ENCODE assay signal across 19 mouse cellular contexts in the genomic region with DNA sequence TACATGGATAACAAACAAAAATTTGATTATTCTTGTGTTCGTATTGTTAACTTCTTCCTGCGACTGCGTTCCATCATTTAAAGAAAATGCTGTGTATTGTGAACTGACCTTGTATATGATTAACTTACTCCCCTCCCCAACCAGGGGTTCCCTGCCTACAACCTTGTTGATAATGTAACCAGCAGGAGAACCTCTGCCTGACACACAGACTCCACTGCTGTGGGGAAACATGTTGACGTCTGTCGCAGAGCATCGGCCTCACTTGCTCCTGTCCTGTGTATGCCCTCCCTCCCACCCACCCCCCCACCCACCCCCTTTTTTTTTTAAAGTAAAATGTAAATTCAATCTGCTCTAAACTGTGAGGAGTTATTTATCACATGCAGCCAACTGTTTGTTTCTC. TPM values are rescaled to one million over a fixed set of nuclear protein-coding genes. Genes with fewer than 3 reads are reported as not detected.
"Had no signal": no experiment of that assay in that cellular context is flagged by ENCODE, and none has a peak within 500 bp of the region (broad histone marks: within the 10 kb centered on the region; RNA-seq: fewer than 3 reads in every experiment).

No protein-coding gene starts in this region.

- H3K4me1 ChIP-seq: midbrain, embryonic 10.5 days; midbrain, embryonic 12.5 days; neural tube, embryonic 13.5 days; neural tube, embryonic 15.5 days had no signal

- DNase-seq: lung, adult 18-20 months; lung, embryonic 14.5 days; lung, postnatal 10 days; lung, postnatal 4 days; midbrain, embryonic 14.5 days; retina, postnatal 1 day; right cerebral cortex, adult 18-20 months; right cerebral cortex, postnatal 25 days; right cerebral cortex, postnatal 4 days; spleen, adult 18-20 months; thymus, adult 18-20 months; thymus, postnatal 25 days; thymus, postnatal 4 days had no signal

- H3K27ac ChIP-seq: midbrain, embryonic 10.5 days; midbrain, embryonic 12.5 days; neural tube, embryonic 13.5 days; neural tube, embryonic 15.5 days had no signal

- H3K4me3 ChIP-seq: midbrain, embryonic 10.5 days; midbrain, embryonic 12.5 days; myocyte; neural tube, embryonic 13.5 days; neural tube, embryonic 15.5 days had no signal

- H3K9ac ChIP-seq: lung, embryonic 14.5 days; midbrain, embryonic 12.5 days; neural tube, embryonic 13.5 days; neural tube, embryonic 15.5 days had no signal

- H3K27me3 ChIP-seq: midbrain, embryonic 12.5 days; neural tube, embryonic 13.5 days; neural tube, embryonic 15.5 days had no signal

- ATAC-seq: midbrain, embryonic 16.5 days had no signal

- H3K4me2 ChIP-seq: lung, embryonic 14.5 days; midbrain, embryonic 12.5 days; neural tube, embryonic 13.5 days; neural tube, embryonic 15.5 days had no signal

- H3K9me3 ChIP-seq: midbrain, embryonic 10.5 days; midbrain, embryonic 12.5 days; neural tube, embryonic 13.5 days; neural tube, embryonic 15.5 days had no signal

RNA-seq across cellular contexts. Expression of a gene that starts 57.7 kb away (rescaled TPM):
- polyA plus RNA-seq: midbrain, embryonic 10.5 days; midbrain, embryonic 14.5 days; midbrain, embryonic 16.5 days had no signal
